Mouse (Mus musculus): ENCODE measurements around the gene Plekho2.

DNA sequence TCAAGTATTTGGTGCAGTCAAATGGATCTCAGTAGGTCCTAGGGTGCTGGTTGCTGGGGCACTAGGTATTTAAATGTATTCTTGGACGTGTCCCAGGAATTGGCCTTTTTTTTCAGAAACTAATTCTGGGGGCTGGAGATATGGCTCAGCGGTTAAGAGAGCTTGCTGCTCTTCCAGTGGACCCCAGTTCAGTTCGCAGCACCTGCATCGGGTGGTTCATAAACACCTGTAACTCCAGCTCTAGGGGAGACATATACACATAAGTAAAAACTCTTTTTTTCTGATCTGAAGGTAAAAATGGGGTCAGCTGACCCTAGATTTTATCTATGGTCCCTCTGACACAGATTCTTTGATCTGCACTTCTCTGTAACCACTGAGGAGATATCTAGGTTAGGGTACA, 41.4 kb upstream of the Plekho2 start:
- TF ChIP-seq POLR2A (IDR thresholded peaks at IDR 0.05; ENCODE audit: insufficient read depth, low read depth, low read length) (no peak), EP300 (IDR thresholded peaks at IDR 0.05; ENCODE audit: insufficient read depth, low read depth, low read length) (no peak)

All from heart, adult 2 months (tissue).